Mouse (Mus musculus) midbrain, embryonic 15.5 days (tissue): ENCODE measurements at regions not wholly inside any gene's neighbourhood (a gene's known extent, or its start where the extent isn't known, plus 50 kb on each side); places are given as distances from the start of the nearest gene placed in this dataset.
A peak's percentile ranks its signal among the peaks of the same experiment; 100 is the strongest.
"Not testable (repeated sequence)": the region's sequence is repeated elsewhere in the genome, so short reads cannot be mapped to it uniquely, and the experiment has no call there.

Experiments used
- ATAC-seq: fragments of 200-750 bp; cut with Nextera tagmentation; replicated peaks from 2 replicates; pipeline ENCODE4 v1.8.0; 2017; ENCODE audit warnings: moderate TSS enrichment
- H3K27ac ChIP-seq: fragments of 300-500 bp; sonication (generic); 2 replicates; pipeline ENCODE4 v1.5.1; 2015; ENCODE audit warnings: mild to moderate bottlenecking, inconsistent platforms
- H3K27me3 ChIP-seq: fragments of 300-500 bp; sonication (generic); replicated peaks from 2 replicates; pipeline ENCODE4 v1.6.1; 2015; ENCODE audit warnings: inconsistent platforms
- H3K36me3 ChIP-seq: fragments of 300-500 bp; sonication (generic); replicated peaks from 2 replicates; pipeline ENCODE4 v1.6.1; 2015; ENCODE audit warnings: inconsistent platforms
- H3K4me1 ChIP-seq: fragments of 300-500 bp; sonication (generic); 2 replicates; pipeline ENCODE4 v1.6.1; 2015; ENCODE audit warnings: inconsistent platforms
- H3K4me2 ChIP-seq: fragments of 300-500 bp; sonication (generic); 2 replicates; pipeline ENCODE4 v1.6.1; 2015; ENCODE audit warnings: inconsistent platforms, mild to moderate bottlenecking, moderate library complexity
- H3K4me3 ChIP-seq: fragments of 300-500 bp; sonication (generic); 2 replicates; pipeline ENCODE4 v1.5.1; 2015; ENCODE audit warnings: mild to moderate bottlenecking, inconsistent platforms
- H3K9ac ChIP-seq: fragments of 300-500 bp; sonication (generic); 2 replicates; pipeline ENCODE4 v1.6.1; 2015; ENCODE audit warnings: mild to moderate bottlenecking, inconsistent platforms
- H3K9me3 ChIP-seq: fragments of 300-500 bp; sonication (generic); 2 replicates; pipeline ENCODE4 v1.6.1; 2016; ENCODE audit warnings: inconsistent platforms
- WGBS: fragments of 180-500 bp; shearing (Covaris S2); methylation state at CpG from one replicate; pipeline ENCODE4 v1.1.7; 2015; ENCODE audit warnings: mixed read lengths; 5-methylcytosine and 5-hydroxymethylcytosine counted together

DNA sequence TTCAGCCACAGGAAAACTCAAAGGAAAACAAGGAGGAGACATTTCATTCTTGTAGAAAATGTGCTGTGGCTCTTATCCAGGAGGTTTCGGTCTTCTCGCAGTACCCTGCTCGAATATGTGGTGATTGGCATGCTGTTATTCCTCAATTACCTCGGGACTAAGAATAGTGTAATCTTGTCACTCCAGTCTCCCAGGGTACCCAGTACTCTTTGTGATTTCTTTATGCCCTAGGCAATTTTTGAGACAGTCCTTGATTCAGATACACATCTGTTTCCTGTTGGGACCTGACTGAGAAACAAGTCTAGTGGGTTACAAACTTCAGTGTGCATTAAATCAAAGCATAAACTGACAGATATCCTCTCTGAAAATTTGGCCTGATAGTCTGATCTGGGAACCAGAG, 189.8 kb upstream of the Bet1 start:
- Histone ChIP-seq H3K36me3 (no peaks in the 10 kb centered on the region), H3K4me2 (no peak overlapping the region), H3K27me3 (no peaks in the 10 kb centered on the region), H3K9ac (no peak overlapping the region), H3K4me3 (no peak overlapping the region), H3K27ac (no peak overlapping the region), H3K9me3 (no peaks in the 10 kb centered on the region), H3K4me1 (no peaks in the 10 kb centered on the region)
- WGBS: 55% methylated on average over 4 of the region's 4 CpGs
- no peak for ATAC-seq

DNA sequence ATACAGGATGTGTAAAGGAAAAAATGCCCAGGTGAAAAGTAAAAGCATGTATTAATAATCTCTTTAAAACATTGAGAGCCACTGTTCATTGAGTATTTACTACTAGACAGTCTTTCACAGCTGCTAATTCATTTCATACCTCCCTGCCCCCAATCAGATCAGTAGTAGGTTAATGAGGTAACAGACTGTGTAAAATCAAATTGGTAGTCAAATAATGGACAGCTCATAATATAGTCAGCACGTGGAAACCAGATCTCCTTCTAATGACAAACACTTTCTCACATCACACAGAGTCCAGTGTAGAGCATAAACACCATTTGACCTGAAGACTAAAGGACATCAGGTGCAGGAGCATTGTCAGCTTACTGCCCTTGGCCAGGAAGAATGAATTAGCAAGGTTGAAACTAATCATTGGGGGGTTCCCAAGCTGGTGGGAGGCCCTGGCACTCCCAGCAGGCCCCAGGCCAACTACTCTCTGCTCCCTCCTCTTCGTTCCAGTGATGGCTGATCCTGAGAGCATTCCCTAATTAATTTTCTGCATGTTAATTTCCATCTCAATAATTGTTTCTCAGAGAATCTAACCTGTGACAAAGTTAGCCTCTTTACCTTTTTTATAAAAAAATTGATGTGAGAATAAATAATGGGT, 190.6 kb upstream of the Bet1 start:
- Histone ChIP-seq H3K4me3 (no peak overlapping the region), H3K27me3 (no peaks in the 10 kb centered on the region), H3K4me1 (no peaks in the 10 kb centered on the region), H3K27ac (no peak overlapping the region), H3K36me3 (no peaks in the 10 kb centered on the region), H3K4me2 (no peak overlapping the region), H3K9me3 (no peaks in the 10 kb centered on the region), H3K9ac (no peak overlapping the region)
- 48% methylated on average over 2 of the region's 2 CpGs for WGBS
- ATAC-seq: no peak; the same call in 1 of the 2 replicates

GRCm38 (mm10) chr6:4291380-4291779, 204.6 kb upstream of the Bet1 start:
- Histone ChIP-seq H3K27me3 (no peaks in the 10 kb centered on the region), H3K9me3 (no peaks in the 10 kb centered on the region), H3K9ac (no peak overlapping the region), H3K4me2 (no peak overlapping the region), H3K36me3 (no peaks in the 10 kb centered on the region), H3K4me3 (no peak overlapping the region), H3K27ac (no peak overlapping the region), H3K4me1 (no peaks in the 10 kb centered on the region)
- no peak for ATAC-seq
- WGBS: 81% methylated on average over 2 of the region's 2 CpGs

GRCm38 (mm10) chr6:4303410-4303809, 201.2 kb upstream of the Col1a2 start:
- H3K36me3 ChIP-seq, H3K27ac ChIP-seq, H3K9ac ChIP-seq, H3K9me3 ChIP-seq, H3K4me1 ChIP-seq, H3K4me3 ChIP-seq, H3K4me2 ChIP-seq, H3K27me3 ChIP-seq, ATAC-seq: not testable (repeated sequence)

- 91% methylated on average over 4 of the region's 4 CpGs for WGBS
- no peak for ATAC-seq
- Histone ChIP-seq H3K4me2 (no peak overlapping the region), H3K4me1 (no peaks in the 10 kb centered on the region), H3K27ac (no peak overlapping the region), H3K4me3 (no peak overlapping the region), H3K36me3 (no peaks in the 10 kb centered on the region), H3K27me3 (no peaks in the 10 kb centered on the region), H3K9me3 (no peaks in the 10 kb centered on the region), H3K9ac (no peak overlapping the region)
Observed at GRCm38 (mm10) chr6:4349953-4350352, 154.7 kb upstream of the Col1a2 start.

- Histone ChIP-seq H3K9ac (no peak overlapping the region), H3K36me3 (no peaks in the 10 kb centered on the region), H3K4me3 (no peak overlapping the region), H3K27me3 (no peaks in the 10 kb centered on the region), H3K4me1 (no peaks in the 10 kb centered on the region), H3K4me2 (no peak overlapping the region), H3K9me3 (no peaks in the 10 kb centered on the region), H3K27ac (no peak overlapping the region)
- 96% methylated on average over 2 of the region's 2 CpGs for WGBS
- no peak for ATAC-seq
Observed at GRCm38 (mm10) chr6:4362220-4362619, 142.4 kb upstream of the Col1a2 start.

DNA sequence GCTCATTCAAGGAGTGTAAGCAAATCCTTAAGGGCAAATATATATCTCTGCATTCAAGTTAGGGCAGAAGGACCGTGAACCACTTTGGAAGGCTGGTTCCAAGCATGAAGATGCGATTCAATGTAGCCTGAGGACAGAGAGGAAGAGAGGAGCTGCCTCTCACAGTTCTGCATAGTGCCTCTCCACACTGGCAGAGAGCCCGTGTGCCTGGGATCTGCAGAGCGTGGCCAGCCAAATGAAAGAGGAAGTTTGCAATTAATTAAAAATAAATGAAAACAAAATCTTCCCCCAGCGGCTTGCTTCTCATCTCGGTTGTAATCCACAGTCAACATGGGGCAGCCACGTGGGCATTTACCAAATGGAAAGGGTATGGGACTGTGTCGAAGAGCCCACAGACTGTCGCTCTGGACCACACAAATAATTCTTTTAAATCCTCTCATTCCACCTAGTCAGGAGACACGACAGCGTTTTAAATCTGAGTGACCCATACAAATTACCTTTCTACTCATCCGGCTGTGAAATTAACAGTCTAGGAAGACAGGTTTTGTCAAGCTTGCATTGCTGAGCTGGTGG, 129.1 kb upstream of the Col1a2 start:
- no peak overlapping the region for H3K4me2 ChIP-seq

DNA sequence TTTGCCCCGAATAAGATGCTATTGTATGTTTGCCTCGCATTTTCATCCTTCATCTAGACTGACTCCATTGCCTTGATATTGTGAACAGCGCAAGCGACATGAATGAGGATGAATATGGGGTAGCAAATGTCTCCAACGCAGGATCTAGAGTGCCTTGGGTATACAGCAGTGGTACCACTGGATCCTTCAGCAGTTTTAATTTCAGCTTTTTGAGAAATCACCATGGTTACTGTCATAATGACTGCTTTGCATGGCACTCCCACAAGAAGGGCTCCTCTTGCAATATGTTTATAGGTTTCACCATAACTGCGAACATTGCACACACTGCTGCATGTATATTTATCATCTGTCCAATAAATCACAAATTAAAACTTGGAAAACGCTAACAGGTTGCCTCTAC, 107.8 kb upstream of the Col1a2 start:
- H3K27ac ChIP-seq: no peak overlapping the region
- no peak for ATAC-seq

More for the DNA sequence above, 129.1 kb upstream of the Col1a2 start:
- H3K4me3 ChIP-seq: no peak overlapping the region
- ATAC-seq: peak; percentile 58; the same call in 1 of the 2 replicates
- H3K9me3 ChIP-seq: no peaks in the 10 kb centered on the region
- no peaks in the 10 kb centered on the region for H3K27me3 ChIP-seq
- no peaks in the 10 kb centered on the region for H3K36me3 ChIP-seq
- WGBS: 57% methylated on average over 12 of the region's 12 CpGs
- no peak overlapping the region for H3K9ac ChIP-seq
- no peak overlapping the region for H3K27ac ChIP-seq
- no peaks in the 10 kb centered on the region for H3K4me1 ChIP-seq

DNA sequence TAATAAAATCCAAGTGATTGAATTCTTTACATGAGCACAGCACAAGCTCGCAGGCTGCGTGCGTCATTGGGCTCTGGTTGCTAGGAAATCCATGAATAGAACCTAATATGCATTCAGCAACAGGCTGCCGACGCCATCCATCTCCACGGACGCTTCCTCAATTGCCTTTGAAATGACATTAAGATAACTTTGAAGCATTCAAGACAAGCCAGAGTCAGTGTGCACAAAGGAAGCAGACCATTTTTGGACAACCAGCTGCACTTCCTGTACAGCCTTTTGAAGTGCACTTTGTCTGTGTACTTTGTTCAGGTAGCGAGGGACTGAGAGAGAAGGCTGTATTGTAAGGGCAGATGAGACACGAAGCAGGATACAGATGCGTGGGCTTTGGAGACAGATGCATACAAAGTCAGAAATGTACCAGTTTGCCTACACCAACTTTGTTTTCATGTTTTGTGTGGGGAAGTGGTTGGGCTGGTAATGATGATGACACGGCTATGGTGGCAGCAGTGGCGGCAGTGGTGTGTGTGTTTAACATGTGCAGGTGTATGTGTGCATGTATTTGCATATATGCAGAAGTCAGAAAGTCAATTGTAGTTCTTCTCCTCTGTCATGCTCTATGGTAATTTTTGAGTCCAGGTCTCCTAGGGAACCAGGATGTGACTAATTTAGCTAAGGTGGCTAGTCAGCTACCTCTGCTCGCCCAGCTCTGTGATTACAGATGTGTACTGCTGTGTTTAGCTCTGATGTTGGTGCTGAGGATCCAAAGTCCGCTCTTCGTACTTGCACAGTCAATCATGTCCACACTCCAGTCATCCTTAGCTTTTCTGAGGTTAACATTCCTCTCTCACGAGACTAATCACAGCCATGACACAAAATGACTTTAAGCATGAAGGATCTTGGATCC, 106.7 kb upstream of the Col1a2 start:
- WGBS: 35% methylated on average over 16 of the region's 16 CpGs
- H3K27ac ChIP-seq: no peak overlapping the region
- no peak overlapping the region for H3K9ac ChIP-seq
- peaks cover 10% of the 10 kb centered on the region for H3K4me1 ChIP-seq
- peak; percentile 75 for ATAC-seq
- H3K4me2 ChIP-seq: peak overlapping the region; percentile 35
- no peaks in the 10 kb centered on the region for H3K27me3 ChIP-seq
- no peaks in the 10 kb centered on the region for H3K36me3 ChIP-seq
- H3K4me3 ChIP-seq: no peak overlapping the region
- no peaks in the 10 kb centered on the region for H3K9me3 ChIP-seq

More for the DNA sequence above, 107.8 kb upstream of the Col1a2 start:
- no peaks in the 10 kb centered on the region for H3K36me3 ChIP-seq
- H3K4me1 ChIP-seq: peaks cover 10% of the 10 kb centered on the region
- H3K27me3 ChIP-seq: no peaks in the 10 kb centered on the region
- H3K9me3 ChIP-seq: no peaks in the 10 kb centered on the region
- H3K4me2 ChIP-seq: no peak overlapping the region
- no peak overlapping the region for H3K9ac ChIP-seq
- WGBS: 68% methylated on average over 7 of the region's 7 CpGs
- H3K4me3 ChIP-seq: no peak overlapping the region

DNA sequence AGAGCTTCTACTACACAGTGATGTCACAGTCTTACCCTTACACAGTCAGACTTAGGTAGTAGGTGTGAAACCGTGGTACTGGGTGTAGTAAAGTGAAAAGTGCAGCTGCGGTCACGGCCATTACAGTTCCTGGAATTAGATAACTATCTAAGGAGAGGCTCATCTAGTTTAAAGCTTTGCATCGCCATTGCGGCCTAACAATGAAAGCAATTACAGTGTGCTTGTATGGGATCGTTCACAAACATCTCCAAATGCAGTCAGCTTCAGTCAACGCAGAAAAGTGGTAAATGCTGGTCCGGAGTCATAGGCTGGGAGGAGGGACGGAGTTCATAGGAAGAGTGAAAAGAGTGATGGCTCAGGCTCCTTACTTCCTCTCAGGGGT, 106.0 kb upstream of the Col1a2 start:
- 0 out of 2 replicates have a peak, but pooled peaks have one; percentile 8 for ATAC-seq
- H3K27ac ChIP-seq: no peak overlapping the region
- no peaks in the 10 kb centered on the region for H3K27me3 ChIP-seq
- H3K4me1 ChIP-seq: peaks cover 10% of the 10 kb centered on the region
- WGBS: 88% methylated on average over 9 of the region's 9 CpGs
- H3K4me3 ChIP-seq: no peak overlapping the region
- no peaks in the 10 kb centered on the region for H3K36me3 ChIP-seq
- H3K9me3 ChIP-seq: no peaks in the 10 kb centered on the region
- H3K4me2 ChIP-seq: no peak overlapping the region
- no peak overlapping the region for H3K9ac ChIP-seq

DNA sequence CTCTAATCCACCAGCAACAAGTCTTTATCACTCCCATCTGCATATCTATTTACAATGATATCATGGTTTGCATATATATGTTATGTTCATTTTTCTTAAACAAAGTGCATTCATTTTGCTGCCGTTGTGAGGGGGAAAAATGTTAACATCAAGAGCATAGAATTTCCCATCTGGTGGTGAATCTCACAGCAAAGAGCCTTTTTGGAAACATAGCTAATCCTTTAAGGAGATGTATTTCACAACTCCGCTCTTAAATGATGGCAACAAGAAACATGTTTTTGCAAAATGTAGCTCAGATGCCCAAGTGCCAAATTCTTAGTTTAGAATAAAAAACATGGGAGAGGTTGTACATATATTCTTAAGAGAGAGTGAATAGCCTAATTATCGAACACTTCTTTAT, 99.3 kb upstream of the Col1a2 start:
- WGBS: 93% methylated on average over 3 of the region's 3 CpGs
- no peak overlapping the region for H3K9ac ChIP-seq
- no peak for ATAC-seq
- no peak overlapping the region for H3K4me2 ChIP-seq
- H3K27ac ChIP-seq: no peak overlapping the region
- no peaks in the 10 kb centered on the region for H3K4me1 ChIP-seq
- no peak overlapping the region for H3K4me3 ChIP-seq
- no peaks in the 10 kb centered on the region for H3K36me3 ChIP-seq
- H3K27me3 ChIP-seq: no peaks in the 10 kb centered on the region
- no peaks in the 10 kb centered on the region for H3K9me3 ChIP-seq

DNA sequence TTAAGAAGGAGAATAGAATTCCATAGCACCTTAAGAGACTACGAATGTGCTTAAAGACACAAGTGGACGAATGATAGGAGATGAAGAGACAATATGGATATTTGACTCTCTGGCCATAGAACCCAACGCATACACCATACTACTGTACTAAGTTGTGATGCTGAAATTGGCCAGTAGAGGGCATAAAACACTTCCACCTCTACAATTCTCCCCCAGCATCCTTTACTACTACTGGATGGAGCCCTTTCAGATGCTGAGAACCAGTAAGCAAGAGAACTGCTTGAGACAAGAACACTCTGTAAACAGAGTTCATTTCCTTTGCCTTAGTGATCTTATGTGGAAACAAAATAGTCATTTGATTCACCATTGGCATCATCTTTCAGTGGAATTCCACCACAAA, 96.9 kb upstream of the Col1a2 start:
- Histone ChIP-seq H3K27me3 (no peaks in the 10 kb centered on the region), H3K36me3 (no peaks in the 10 kb centered on the region), H3K9ac (no peak overlapping the region), H3K27ac (no peak overlapping the region), H3K9me3 (no peaks in the 10 kb centered on the region), H3K4me3 (no peak overlapping the region), H3K4me1 (no peaks in the 10 kb centered on the region), H3K4me2 (no peak overlapping the region)
- ATAC-seq: no peak
- WGBS: 54% methylated on average over 3 of the region's 3 CpGs
